12 mouse cellular contexts compared by ENCODE assay signal in genomic region chr6:87706246-87706645, GRCm38 (mm10). TPM values are rescaled to one million over a fixed set of nuclear protein-coding genes. Genes with fewer than 3 reads are reported as not detected.
DNase-seq lines count a peak whose midpoint lies in the region; ATAC-seq and TF ChIP-seq lines count a peak whose summit lies in the region.
"Had no signal": no experiment of that assay in that cellular context is flagged by ENCODE, and none has a peak within 500 bp of the region (broad histone marks: within the 10 kb centered on the region; RNA-seq: fewer than 3 reads in every experiment).

No protein-coding gene starts in this region.

- no peak overlapping the region for H3K4me3 ChIP-seq in left cerebral cortex, adult 2 months
- H3K4me3 ChIP-seq in liver, postnatal 0 days (ENCODE audit: low read depth, low read length) = no peak overlapping the region
- H3K4me3 ChIP-seq: erythroblast, embryonic 14.5 days had no signal

- TF ChIP-seq CTCF in left cerebral cortex, adult 2 months (IDR thresholded peaks at IDR 0.05) = peak; percentile 56
- peak; percentile 70 for TF ChIP-seq CTCF in liver, postnatal 0 days (IDR thresholded peaks at IDR 0.05; ENCODE audit: low read depth)

- H3K9me3 ChIP-seq in liver, postnatal 0 days (ENCODE audit: low read length) = no peaks in the 10 kb centered on the region

- H3K27ac ChIP-seq in left cerebral cortex, adult 2 months = no peak overlapping the region
- no peak overlapping the region for H3K27ac ChIP-seq in liver, postnatal 0 days (ENCODE audit: low read depth)
- H3K27ac ChIP-seq: macrophage had no signal

- no peak for ATAC-seq in liver, postnatal 0 days
- ATAC-seq: intestine, embryonic 16.5 days had no signal

- H3K4me1 ChIP-seq in liver, postnatal 0 days (ENCODE audit: insufficient read depth) = no peaks in the 10 kb centered on the region

- no peaks in the 10 kb centered on the region for H3K36me3 ChIP-seq in liver, postnatal 0 days (replicated peaks; ENCODE audit: insufficient read depth, low read length)

- intact Hi-C loops in left cerebral cortex, adult 2 months (cut with DNase I) = no loop called here

- no peak for TF ChIP-seq EP300 in liver, postnatal 0 days (IDR thresholded peaks at IDR 0.05; ENCODE audit: low read depth)

- DNase-seq in cerebellum, postnatal 14 days = peak; percentile 20 to 29
- DNase-seq in cerebellum, postnatal 4 days (ENCODE audit: low spot score in 2 of 2) = no peak
- no peak for DNase-seq in left cerebral cortex, adult 2 months (ENCODE audit: extremely low spot score in 1 of 2, low spot score in 2 of 2)
- DNase-seq in left cerebral cortex, adult 8-10 months (ENCODE audit: low spot score in 2 of 2) = no peak
- DNase-seq in R1 (ENCODE audit: low read depth, low spot score) = peak; percentile 57
- no peak for DNase-seq in liver, postnatal 0 days
- DNase-seq in neural tube, embryonic 10.5 days (ENCODE audit: extremely low spot score, low spot score) = no peak
- no peak for DNase-seq in layer of hippocampus, postnatal 36 days
- DNase-seq: right cerebral cortex, postnatal 4 days had no signal

- no peaks in the 10 kb centered on the region for H3K27me3 ChIP-seq in liver, postnatal 0 days (ENCODE audit: insufficient read depth, low read length)

- 33% methylated on average over 3 of the region's 3 CpGs for WGBS in liver, postnatal 0 days (ENCODE audit: insufficient replicate concordance)

- H3K4me2 ChIP-seq in liver, postnatal 0 days (ENCODE audit: low read depth, low read length) = no peak overlapping the region

- no peak overlapping the region for H3K9ac ChIP-seq in liver, postnatal 0 days (replicated peaks)

RNA-seq across cellular contexts. Expression of gene Efcc1, which starts 24.4 kb away (rescaled TPM):
- total RNA-seq in left cerebral cortex, adult 2 months (2021) = 1 to 10 TPM; 4.5 to 4.8 TPM
- 1 to 10 TPM; 4.6 to 9.6 (median 8.4) TPM for total RNA-seq in left cerebral cortex, adult 8-10 months (2022)
- polyA plus RNA-seq in liver, postnatal 0 days (2015; fragmentation: Nextera tagmentation; extraction: Ambion mirVana) = 0.39 and 0.42 TPM in 2 replicates
- 1 to 10 TPM; 3.8 to 5.8 TPM for total RNA-seq in layer of hippocampus, postnatal 36 days (2021)
- polyA plus RNA-seq: erythroblast, embryonic 14.5 days; macrophage had no signal

RNA-seq across cellular contexts. Expression of gene Aplf, which starts 34.3 kb away (rescaled TPM):
- 10 to 100 TPM in 1 of 2 experiments, 1 to 10 TPM in 1; 9.1 to 10.2 TPM for total RNA-seq in left cerebral cortex, adult 2 months (2021)
- total RNA-seq in left cerebral cortex, adult 8-10 months (2022) = 10 to 100 TPM in 1 of 4 experiments, 1 to 10 TPM in 3; 8.2 to 10.3 (median 9.2) TPM
- polyA plus RNA-seq in liver, postnatal 0 days (2015; fragmentation: Nextera tagmentation; extraction: Ambion mirVana) = 5.5 and 7.1 TPM in 2 replicates
- 1 to 10 TPM; 6.2 to 6.5 TPM for total RNA-seq in layer of hippocampus, postnatal 36 days (2021)

Comparison
In these comparisons a context has a peak if more than half of its experiments do, and no peak if none do; other contexts are left out.
1. DNase-seq: peak in cerebellum, postnatal 14 days (2 of 2) and R1 (single experiment); none in cerebellum, postnatal 4 days (0 of 2), left cerebral cortex, adult 2 months (0 of 2), left cerebral cortex, adult 8-10 months (0 of 2), liver, postnatal 0 days (single experiment), neural tube, embryonic 10.5 days (single experiment) and layer of hippocampus, postnatal 36 days (0 of 2).